Mouse (Mus musculus) neural tube, embryonic 12.5 days (tissue): Measurements from ENCODE around the gene Gtsf1l. TPM values are rescaled to one million over a fixed set of nuclear protein-coding genes. Genes with fewer than 3 reads are reported as not detected.

ENCODE experiments used
- microRNA-seq: library from miRNA; unstranded; fragments of <30 nt; microRNA quantifications from one replicate; pipeline ENCODE4, GENCODE M21; 2017
- polyA plus RNA-seq: library from polyadenylated mRNA; unstranded; fragments of >200 nt; fragmentation: Nextera tagmentation; extraction: Ambion mirVana; gene quantifications from 2 replicates; pipeline ENCODE4 v1.2.1, GENCODE M21; 2016

The Gtsf1l gene
- polyA plus RNA-seq, 1 experiment from 2014 or later, result not detected

Small RNAs within 50 kb of the gene (microRNA-seq; reads per million reads assigned to microRNA genes)
- gene Gm22174, result not detected
- not detected for gene Mir7003

Other genes with a start within 250 kb of the Gtsf1l start
- 222 and 241 TPM in 2 replicates for gene Srsf6, start 156.3 kb downstream of the Gtsf1l start, polyA plus RNA-seq
- 0.28 and 0.49 TPM in 2 replicates for gene L3mbtl1, start 144.4 kb downstream of the Gtsf1l start, polyA plus RNA-seq
- gene Sgk2, start 100.5 kb downstream of the Gtsf1l start, polyA plus RNA-seq, result 0.08 TPM in 1 of 2 replicates, not detected in the other
- 46.8 and 48.4 TPM in 2 replicates for gene Ift52, start 70.5 kb downstream of the Gtsf1l start, polyA plus RNA-seq
- 21.0 and 22.1 TPM in 2 replicates for gene Mybl2, start 33.2 kb downstream of the Gtsf1l start, polyA plus RNA-seq
- gene Tox2, start 115.3 kb upstream of the Gtsf1l start, polyA plus RNA-seq, result 13.8 and 18.8 TPM in 2 replicates